Mouse (Mus musculus) erythroblast, embryonic 14.5 days (primary cell): ENCODE measurements around the gene Tmtc3. TPM values are rescaled to one million over a fixed set of nuclear protein-coding genes. Genes with fewer than 3 reads are reported as not detected.
"Not testable (repeated sequence)": the region's sequence is repeated elsewhere in the genome, so short reads cannot be mapped to it uniquely, and the experiment has no call there.

Source experiments
- H3K27me3 ChIP-seq: 2 replicates; pipeline ENCODE4 v1.6.1; 2012; ENCODE audit warnings: inconsistent platforms; ENCODE audit not compliant: control insufficient read depth
- H3K36me3 ChIP-seq: 2 replicates; pipeline ENCODE4 v1.6.1; 2012; ENCODE audit warnings: mild to moderate bottlenecking, inconsistent platforms; ENCODE audit not compliant: control insufficient read depth
- H3K4me1 ChIP-seq: 2 replicates; pipeline ENCODE4 v1.6.1; 2012; ENCODE audit warnings: inconsistent platforms; ENCODE audit not compliant: control insufficient read depth
- H3K4me3 ChIP-seq: replicated peaks from 2 replicates; pipeline ENCODE3; 2012; ENCODE audit warnings: moderate library complexity, mild to moderate bottlenecking, inconsistent platforms
- H3K9me3 ChIP-seq: 2 replicates; pipeline ENCODE4 v1.6.1; 2012; ENCODE audit warnings: low read length, inconsistent platforms, mixed read lengths; ENCODE audit not compliant: control insufficient read depth
- GATA1 ChIP-seq: IDR thresholded peaks from 2 replicates; pipeline ENCODE4 v1.6.1; 2012; ENCODE audit warnings: low read length, inconsistent platforms, mixed read lengths
- TAL1 ChIP-seq: IDR thresholded peaks from 3 replicates; pipeline ENCODE4 v1.6.1; 2012; ENCODE audit warnings: low read length, inconsistent platforms, mixed read lengths
- polyA plus RNA-seq: library from polyadenylated mRNA; stranded (reverse); fragments of >175 nt; gene quantifications from 2 replicates; pipeline ENCODE4 v1.2.3, GENCODE M21; 2012

Gene Tmtc3
- polyA plus RNA-seq, 1 experiment, result 0.02 TPM

GRCm38 (mm10) chr10:100475040-100475439, 12.1 kb downstream of the Tmtc3 start:
- H3K4me3 ChIP-seq, result no peak overlapping the region
- H3K36me3 ChIP-seq, result peaks cover 46% of the 10 kb centered on the region
- peaks cover 2% of the 10 kb centered on the region; the same call in 1 of the 2 replicates for H3K4me1 ChIP-seq
- H3K9me3 ChIP-seq, result no peaks in the 10 kb centered on the region
- no peaks in the 10 kb centered on the region for H3K27me3 ChIP-seq
- TF ChIP-seq TAL1 (no peak), GATA1 (no peak)

DNA sequence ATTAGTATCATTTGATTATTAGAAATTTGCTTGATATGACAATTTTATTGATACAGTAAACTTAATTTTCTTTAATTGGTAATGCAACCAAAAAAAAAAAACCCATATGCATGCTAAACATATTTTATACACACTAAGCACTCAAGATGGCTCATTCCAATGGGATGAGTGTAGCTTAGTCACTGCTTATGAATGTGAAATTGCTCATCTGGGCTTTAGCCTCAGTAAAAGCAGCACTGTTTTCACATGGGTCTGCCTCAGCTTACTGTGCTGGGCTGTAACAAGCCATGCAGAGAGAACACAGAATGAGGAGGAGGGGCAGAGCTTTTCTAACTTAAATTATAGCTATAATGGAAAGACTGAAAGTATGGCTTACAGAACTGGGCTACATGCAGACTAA, 26.6 kb downstream of the Tmtc3 start:
- no peaks in the 10 kb centered on the region for H3K9me3 ChIP-seq
- H3K36me3 ChIP-seq, result peaks cover 69% of the 10 kb centered on the region
- no peaks in the 10 kb centered on the region for H3K27me3 ChIP-seq
- no peaks in the 10 kb centered on the region for H3K4me1 ChIP-seq
- TF ChIP-seq TAL1 (no peak), GATA1 (no peak)
- no peak overlapping the region for H3K4me3 ChIP-seq

DNA sequence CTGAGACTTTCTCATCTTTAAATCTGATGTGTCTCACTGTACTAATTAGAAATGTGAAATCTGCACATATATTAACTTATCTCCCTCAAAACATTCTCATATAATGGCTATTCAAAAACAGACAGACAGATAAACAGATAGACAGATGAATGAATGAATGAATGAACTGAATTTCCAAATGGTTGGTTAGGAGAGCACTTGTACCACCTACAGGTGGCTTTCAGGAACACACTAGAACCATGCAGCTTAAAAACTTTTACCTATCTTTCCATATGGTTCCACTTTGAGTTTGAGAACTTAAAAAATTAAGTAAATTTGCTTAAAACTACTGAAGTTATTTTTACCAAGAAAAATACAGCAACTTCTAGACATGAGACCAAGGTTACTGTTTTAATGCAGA, 37.8 kb downstream of the Tmtc3 start:
- Histone ChIP-seq H3K4me1 (no peaks in the 10 kb centered on the region), H3K4me3 (no peak overlapping the region), H3K27me3 (no peaks in the 10 kb centered on the region), H3K9me3 (no peaks in the 10 kb centered on the region), H3K36me3 (peaks cover 57% of the 10 kb centered on the region)
- no peak for TF ChIP-seq TAL1
- no peak for TF ChIP-seq GATA1

DNA sequence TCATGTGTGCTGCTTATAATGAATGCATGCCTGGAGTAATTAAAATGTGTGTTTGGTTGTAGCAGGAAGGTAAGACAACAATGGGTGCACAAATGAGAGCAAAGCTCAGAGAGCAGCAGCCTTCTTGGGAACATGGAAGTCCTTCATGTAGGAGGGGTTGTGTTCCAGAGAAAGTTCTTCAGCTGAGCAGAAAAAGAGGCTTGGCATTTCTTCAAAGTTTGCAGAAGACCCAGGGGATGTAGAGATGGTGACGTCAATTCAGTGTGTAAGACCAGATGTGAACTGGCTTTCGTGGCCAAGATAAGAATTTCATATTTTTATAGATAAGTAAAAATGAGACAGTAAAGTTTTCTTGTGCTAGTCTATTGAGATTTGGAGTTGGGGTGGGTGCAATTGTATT, 59.6 kb downstream of the Tmtc3 start:
- Histone ChIP-seq H3K36me3 (no peaks in the 10 kb centered on the region), H3K4me1 (no peaks in the 10 kb centered on the region), H3K27me3 (no peaks in the 10 kb centered on the region), H3K4me3 (no peak overlapping the region), H3K9me3 (no peaks in the 10 kb centered on the region)
- TF ChIP-seq TAL1 (no peak), GATA1 (no peak)

DNA sequence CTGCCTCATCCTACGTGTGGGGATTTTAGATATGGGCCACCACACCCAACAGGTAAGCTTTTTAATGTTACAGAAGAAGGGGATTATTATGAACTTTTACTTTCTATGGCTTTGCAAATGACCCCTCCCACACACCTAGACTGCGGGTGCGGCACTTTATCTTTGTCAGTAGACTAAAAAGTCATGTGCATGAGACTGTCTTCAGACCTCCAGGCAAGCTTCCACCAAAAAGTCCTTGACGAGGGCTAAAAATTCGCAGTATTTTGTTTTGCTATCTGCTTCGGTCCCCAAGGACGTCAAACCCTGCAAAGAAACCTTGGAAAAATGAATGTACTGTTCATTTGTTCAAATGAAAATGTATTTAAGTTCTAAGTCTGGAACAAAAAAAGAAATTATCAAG, 71.6 kb downstream of the Tmtc3 start:
- TF ChIP-seq GATA1 (no peak), TAL1 (no peak)
- no peaks in the 10 kb centered on the region for H3K27me3 ChIP-seq
- H3K4me1 ChIP-seq, result no peaks in the 10 kb centered on the region
- no peaks in the 10 kb centered on the region for H3K9me3 ChIP-seq
- no peaks in the 10 kb centered on the region for H3K36me3 ChIP-seq
- no peak overlapping the region for H3K4me3 ChIP-seq

- H3K27me3 ChIP-seq, H3K9me3 ChIP-seq, H3K36me3 ChIP-seq, H3K4me1 ChIP-seq, H3K4me3 ChIP-seq: not testable (repeated sequence)
Observed at GRCm38 (mm10) chr10:100402301-100402700, 84.8 kb downstream of the Tmtc3 start.

Other genes with a start within 250 kb of the Tmtc3 start
- not detected in 2 replicates for gene Gm4301, start 151.7 kb downstream of the Tmtc3 start, polyA plus RNA-seq
- gene Gm4302, start 146.5 kb downstream of the Tmtc3 start, polyA plus RNA-seq, result not detected in 2 replicates
- gene Gm4303, start 141.4 kb downstream of the Tmtc3 start, polyA plus RNA-seq, result not detected in 2 replicates
- not detected in 2 replicates for gene Gm4305, start 136.3 kb downstream of the Tmtc3 start, polyA plus RNA-seq
- gene Gm4307, start 126.0 kb downstream of the Tmtc3 start, polyA plus RNA-seq, result not detected in 2 replicates
- not detected in 2 replicates for gene Gm4312, start 104.8 kb downstream of the Tmtc3 start, polyA plus RNA-seq
- gene Cep290, start 208 bp upstream of the Tmtc3 start, polyA plus RNA-seq, result 0.08 and 0.27 TPM in 2 replicates
- 1.4 and 1.5 TPM in 2 replicates for gene 4930430F08Rik, start 103.1 kb upstream of the Tmtc3 start, polyA plus RNA-seq
- not detected in 2 replicates for gene 1700017N19Rik, start 103.1 kb upstream of the Tmtc3 start, polyA plus RNA-seq